Mouse (Mus musculus) liver, embryonic 14.5 days (tissue): ENCODE results near the gene Ehf.

ENCODE experiments used
- CTCF ChIP-seq: IDR thresholded peaks from 2 replicates; pipeline ENCODE4 v1.5.1; 2016; ENCODE audit warnings: antibody characterized with exemption, low read depth, control low read depth
- EP300 ChIP-seq: IDR thresholded peaks from 2 replicates; pipeline ENCODE4 v1.6.1; 2016; ENCODE audit warnings: antibody characterized with exemption, low read depth

- no peak for TF ChIP-seq EP300
- TF ChIP-seq CTCF = no peak
Observed at GRCm38 (mm10) chr2:103290167-103290566, 12.9 kb downstream of the Ehf start.
